Mouse (Mus musculus) gastrocnemius, postnatal 36 days (tissue): Measurements from ENCODE around the gene Tbc1d4. TPM values are rescaled to one million over a fixed set of nuclear protein-coding genes. Genes with fewer than 3 reads are reported as not detected.

Experiments
- DNase-seq, 2 experiments: peaks; one replicate each; pipeline ENCODE4 v3.0.0; 2022
- intact Hi-C: fragments of 180-260 bp; cut with DNase I; formaldehyde crosslinking; loops from one replicate; pipeline ENCODE4 v1.15.1; 2025
- total RNA-seq, 2 experiments: library from RNA; stranded (reverse); gene quantifications; 2 replicates each; pipeline ENCODE4 v1.2.3; 2021

Gene Tbc1d4
- total RNA-seq, 2 experiments from 2014 or later, result 19.0 to 31.3 TPM

GRCm38 (mm10) chr14:101541141-101541540, 67.8 kb downstream of the Tbc1d4 start:
- no peak for DNase-seq
- intact Hi-C loops, result no loop called here

GRCm38 (mm10) chr14:101540466-101540865, 68.5 kb downstream of the Tbc1d4 start:
- DNase-seq, result peak; percentile 35 to 59
- intact Hi-C loops, result no loop called here

- DNase-seq, result no peak
- intact Hi-C loops, result no loop called here
Measured at GRCm38 (mm10) chr14:101537906-101538305, 71.1 kb downstream of the Tbc1d4 start.

GRCm38 (mm10) chr14:101537413-101537812, 71.6 kb downstream of the Tbc1d4 start:
- DNase-seq, result no peak
- intact Hi-C loops, result no loop called here

GRCm38 (mm10) chr14:101532090-101532695, 76.8 kb downstream of the Tbc1d4 start:
- no peak for DNase-seq
- intact Hi-C loops, result loop anchor here (5.0 kb wide), 1 partner anchor 35 kb away; no protein-coding TSS in a partner anchor

GRCm38 (mm10) chr14:101530455-101530854, 78.5 kb downstream of the Tbc1d4 start:
- intact Hi-C loops, result loop anchor here (5.0 kb wide), 1 partner anchor 37 kb away; no protein-coding TSS in a partner anchor
- DNase-seq, result no peak

- DNase-seq, result no peak
- intact Hi-C loops, result no loop called here
Measured at GRCm38 (mm10) chr14:101529194-101529593, 79.8 kb downstream of the Tbc1d4 start.

- no peak for DNase-seq
- intact Hi-C loops, result no loop called here
Measured at GRCm38 (mm10) chr14:101527420-101527996, 81.5 kb downstream of the Tbc1d4 start.

GRCm38 (mm10) chr14:101526478-101526877, 82.5 kb downstream of the Tbc1d4 start:
- intact Hi-C loops, result no loop called here
- DNase-seq, result no peak

GRCm38 (mm10) chr14:101519964-101520363, 89.0 kb downstream of the Tbc1d4 start:
- DNase-seq, result no peak
- intact Hi-C loops, result no loop called here

GRCm38 (mm10) chr14:101518259-101518658, 90.7 kb downstream of the Tbc1d4 start:
- intact Hi-C loops, result no loop called here

GRCm38 (mm10) chr14:101517801-101518200, 91.2 kb downstream of the Tbc1d4 start:
- intact Hi-C loops, result loop anchor here (2.0 kb wide), 1 partner anchor 91 kb away; the partner anchor contains the start of gene Tbc1d4
- DNase-seq, result no peak

More at GRCm38 (mm10) chr14:101518259-101518658, 90.7 kb downstream of the Tbc1d4 start:
- no peak for DNase-seq

GRCm38 (mm10) chr14:101517341-101517740, 91.7 kb downstream of the Tbc1d4 start:
- DNase-seq, result no peak
- intact Hi-C loops, result loop anchor here (2.0 kb wide), 1 partner anchor 91 kb away; the partner anchor contains the start of gene Tbc1d4

GRCm38 (mm10) chr14:101516864-101517263, 92.1 kb downstream of the Tbc1d4 start:
- no peak for DNase-seq
- intact Hi-C loops, result loop anchor here (2.0 kb wide), 1 partner anchor 92 kb away; the partner anchor contains the start of gene Tbc1d4

GRCm38 (mm10) chr14:101516031-101516430, 93.0 kb downstream of the Tbc1d4 start:
- no peak for DNase-seq
- intact Hi-C loops, result loop anchor here (2.0 kb wide), 1 partner anchor 93 kb away; the partner anchor contains the start of gene Tbc1d4

GRCm38 (mm10) chr14:101515271-101515670, 93.7 kb downstream of the Tbc1d4 start:
- DNase-seq, result no peak
- intact Hi-C loops, result no loop called here

GRCm38 (mm10) chr14:101514557-101514971, 94.4 kb downstream of the Tbc1d4 start:
- intact Hi-C loops, result loop anchor here (5.0 kb wide), 1 partner anchor 138 kb away; the partner anchor contains the start of gene Uchl3
- DNase-seq, result no peak

GRCm38 (mm10) chr14:101513163-101513562, 95.8 kb downstream of the Tbc1d4 start:
- intact Hi-C loops, result loop anchor here (5.0 kb wide), 1 partner anchor 139 kb away; the partner anchor contains the start of gene Uchl3
- DNase-seq, result no peak

- no peak for DNase-seq
- intact Hi-C loops, result loop anchor here (5.0 kb wide), 1 partner anchor 141 kb away; the partner anchor contains the start of gene Uchl3
Measured at GRCm38 (mm10) chr14:101511410-101511809, 97.6 kb downstream of the Tbc1d4 start.

GRCm38 (mm10) chr14:101510540-101511313, 98.3 kb downstream of the Tbc1d4 start:
- DNase-seq, result no peak
- intact Hi-C loops, result loop anchor here (5.0 kb wide), 1 partner anchor 142 kb away; the partner anchor contains the start of gene Uchl3

- intact Hi-C loops, result loop anchor here (5.0 kb wide), 1 partner anchor 143 kb away; the partner anchor contains the start of gene Uchl3
- no peak for DNase-seq
Measured at GRCm38 (mm10) chr14:101509759-101510158, 99.2 kb downstream of the Tbc1d4 start.
